Mouse (Mus musculus): ENCODE results near the gene Smyd5.

GRCm38 (mm10) chr6:85436204-85436603 lies 4.4 kb downstream of the Smyd5 start:
- TF ChIP-seq POLR2A (IDR thresholded peaks at IDR 0.05; ENCODE audit: low read depth, low read length) (no peak), CTCF (IDR thresholded peaks at IDR 0.05; ENCODE audit: extremely low read depth, insufficient read length, insufficient replicate concordance, low read depth, low read length) (no peak)

All from small intestine, adult 2 months (tissue).